Mouse (Mus musculus) brain, adult 2 months (tissue): ENCODE results near the gene Slc25a47.
A peak's percentile ranks its signal among the peaks of the same experiment; 100 is the strongest.
"Not testable (repeated sequence)": the region's sequence is repeated elsewhere in the genome, so short reads cannot be mapped to it uniquely, and the experiment has no call there.

Experiments used
- DNase-seq: peaks from one replicate; pipeline ENCODE4 v3.0.0; 2011; ENCODE audit warnings: low read depth, low spot score

The Slc25a47 gene

DNA sequence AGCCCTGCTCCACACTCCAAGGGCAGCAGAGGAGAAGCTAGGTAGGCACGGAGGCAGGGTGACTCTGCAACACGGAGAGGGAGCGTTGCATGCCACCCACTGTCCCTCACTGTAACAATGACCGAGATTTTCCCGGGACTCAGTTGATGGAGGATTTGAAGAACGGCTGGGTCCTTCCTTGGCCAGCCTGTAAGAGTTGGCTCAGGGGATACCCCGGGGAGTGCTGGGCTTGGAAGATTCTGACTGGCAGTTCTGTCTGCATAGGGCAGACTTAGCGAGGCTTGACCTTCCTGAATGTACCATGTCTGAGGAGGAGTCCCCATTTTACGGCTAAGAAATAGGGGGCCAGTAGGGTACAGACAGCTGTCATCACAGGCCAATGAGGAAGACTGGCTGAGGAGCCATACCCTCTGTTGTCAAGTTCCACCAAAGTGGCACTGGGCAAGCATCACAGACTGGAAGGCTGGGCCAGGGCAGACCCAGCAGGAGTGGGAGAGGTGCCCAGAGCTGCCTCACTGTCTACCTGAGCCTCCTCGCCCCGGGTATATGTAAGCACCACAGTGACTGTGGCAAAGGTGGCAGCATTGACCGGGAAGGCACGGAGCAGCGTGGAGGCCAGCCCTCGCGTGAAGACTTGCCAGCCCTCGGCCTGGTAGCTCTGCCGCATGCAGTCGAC, 9.4 kb upstream of the Slc25a47 start:
- DNase-seq, result peak; percentile 90

- DNase-seq, result peak; percentile 53
These were observed 8.8 kb upstream of the Slc25a47 start for GRCm38 (mm10) chr12:108826958-108827535.

- no peak for DNase-seq
These were observed 8.2 kb upstream of the Slc25a47 start for GRCm38 (mm10) chr12:108827641-108828040.

DNA sequence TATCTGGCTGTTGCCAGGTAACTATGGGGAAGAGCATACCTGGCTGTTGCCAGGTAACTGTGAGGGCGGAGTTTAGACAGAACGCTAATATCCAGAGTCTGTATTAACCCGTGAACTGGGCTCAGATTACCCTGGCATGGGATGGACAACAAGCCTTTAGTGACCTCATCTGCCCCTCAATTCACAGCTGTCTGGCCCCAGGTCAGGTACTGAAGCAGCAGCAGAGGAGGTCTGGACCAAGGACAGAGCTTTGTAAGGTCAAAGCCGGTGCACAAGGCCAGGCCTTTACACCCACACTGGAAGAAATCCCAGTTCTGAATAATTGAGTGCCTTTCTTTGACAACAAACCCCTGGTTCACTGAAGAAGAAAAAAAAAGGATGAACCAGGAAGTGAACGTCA, 6.2 kb upstream of the Slc25a47 start:
- no peak for DNase-seq

DNA sequence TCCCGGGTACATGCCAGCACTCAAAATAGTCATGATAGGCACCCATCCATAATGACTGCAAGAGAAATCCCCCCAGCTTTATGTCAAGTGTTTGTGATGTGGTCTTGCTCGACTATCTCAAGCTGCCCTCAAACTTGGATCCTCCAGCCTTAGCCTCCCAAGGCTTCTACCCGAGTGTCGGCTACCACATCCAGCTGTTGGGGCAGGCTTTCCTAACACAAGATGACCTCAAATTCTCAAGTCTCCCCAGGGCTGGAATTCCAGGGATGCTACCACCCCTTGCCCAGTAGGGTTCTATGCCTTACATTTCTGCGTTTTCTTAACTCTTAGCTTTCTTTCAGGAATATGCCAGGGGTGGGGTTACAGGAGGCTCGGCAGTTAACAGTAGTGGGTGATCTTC, 5.5 kb upstream of the Slc25a47 start:
- no peak for DNase-seq

DNA sequence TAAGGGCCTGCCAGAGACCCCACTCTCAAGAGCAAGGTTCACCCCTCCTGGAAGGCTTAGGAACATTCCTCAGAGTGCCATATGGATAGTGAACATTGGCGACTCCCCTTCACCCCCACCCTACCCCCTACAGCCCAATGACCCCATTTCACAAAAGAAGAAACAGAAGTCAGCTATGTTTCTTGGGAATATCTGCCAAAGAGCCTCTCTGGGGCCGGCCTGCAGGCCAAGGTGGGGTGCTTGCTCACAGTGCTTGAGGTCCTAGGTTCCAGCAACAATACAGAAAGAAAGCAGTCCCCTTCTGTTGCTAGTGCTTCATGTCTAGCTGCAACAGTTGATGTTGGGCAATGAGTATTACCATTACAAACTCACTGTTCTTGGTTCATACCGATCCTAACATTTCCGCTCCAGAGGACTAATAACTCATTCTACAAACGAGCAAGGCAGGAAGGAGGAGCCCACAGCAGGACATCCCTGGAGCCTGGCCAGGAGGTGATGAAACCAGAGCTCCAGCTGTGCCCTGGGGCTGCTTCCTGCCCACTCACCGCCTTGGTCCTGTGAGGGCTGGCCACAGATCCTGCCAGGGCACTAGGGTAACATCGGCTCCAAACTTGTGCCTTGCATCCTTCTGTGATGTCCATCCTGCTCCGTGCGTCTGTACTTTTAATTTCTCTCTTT, 3.7 kb upstream of the Slc25a47 start:
- peak; percentile 74 for DNase-seq

GRCm38 (mm10) chr12:108832851-108833250, 3.0 kb upstream of the Slc25a47 start:
- peak; percentile 94 for DNase-seq

DNA sequence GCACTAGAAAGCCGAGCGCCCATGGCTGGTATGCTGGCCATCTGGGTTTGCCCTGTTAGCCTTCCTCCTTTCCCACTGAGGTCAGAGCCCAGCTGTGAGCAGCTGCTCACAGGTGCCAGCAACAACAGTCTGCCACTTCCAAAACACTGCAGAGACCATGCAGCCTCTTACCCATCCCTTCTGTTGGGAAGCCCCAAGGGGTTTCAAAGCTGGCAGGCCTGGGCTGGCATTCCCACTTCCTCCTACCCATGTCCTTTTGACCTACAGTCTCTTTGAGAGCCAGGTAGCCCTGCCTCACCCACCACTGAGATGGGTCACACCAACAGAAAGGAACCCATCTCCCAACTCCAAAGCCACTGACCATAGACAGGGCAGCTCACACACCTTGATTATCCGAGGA, 2.4 kb upstream of the Slc25a47 start:
- no peak for DNase-seq

GRCm38 (mm10) chr12:108834337-108834736, 1.5 kb upstream of the Slc25a47 start:
- DNase-seq, result no peak

DNA sequence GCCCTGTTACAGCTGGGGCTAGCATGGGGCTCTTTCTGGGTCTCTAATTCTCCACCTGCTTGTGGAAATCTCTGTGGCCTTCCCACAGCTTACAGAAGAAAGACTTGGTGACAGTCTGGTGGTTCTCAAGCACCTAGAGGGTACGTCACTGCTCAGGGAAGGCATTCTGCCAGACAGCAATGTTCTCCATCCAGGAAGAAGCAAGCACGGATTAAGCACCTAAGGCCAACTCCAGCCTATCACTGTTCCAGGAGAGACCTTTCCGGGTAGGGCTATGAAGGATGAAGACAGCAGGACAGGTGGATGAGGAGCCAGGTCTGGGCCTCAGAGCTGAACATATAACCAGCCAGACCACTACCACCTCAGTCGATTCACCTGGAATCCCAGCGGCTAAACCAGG, 1.1 kb upstream of the Slc25a47 start:
- peak; percentile 66 for DNase-seq

GRCm38 (mm10) chr12:108835208-108835839, 522 bp upstream of the Slc25a47 start:
- DNase-seq, result no peak

GRCm38 (mm10) chr12:108836722-108837121, 876 bp downstream of the Slc25a47 start:
- DNase-seq, result no peak

DNA sequence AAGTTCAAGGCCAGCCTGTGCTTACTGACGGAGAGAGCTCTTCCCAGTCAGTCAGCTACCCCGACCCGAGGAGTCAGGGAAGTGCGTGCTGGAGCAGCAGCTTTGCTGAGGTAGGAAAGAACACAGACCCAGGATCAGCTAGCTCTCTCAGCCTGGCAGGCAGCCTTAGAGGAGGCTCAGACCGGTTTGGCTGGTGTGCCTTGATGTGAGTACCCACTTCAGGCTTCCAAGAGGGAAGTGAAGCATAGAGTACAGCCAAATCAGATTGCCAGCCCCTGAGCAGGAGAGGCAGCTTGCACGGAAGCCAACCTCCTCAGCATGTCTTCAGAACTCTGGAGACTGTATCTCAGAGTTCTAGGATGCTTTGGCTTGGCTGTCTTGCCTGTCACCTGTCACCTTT, 5.3 kb downstream of the Slc25a47 start:
- peak; percentile 41 for DNase-seq

DNA sequence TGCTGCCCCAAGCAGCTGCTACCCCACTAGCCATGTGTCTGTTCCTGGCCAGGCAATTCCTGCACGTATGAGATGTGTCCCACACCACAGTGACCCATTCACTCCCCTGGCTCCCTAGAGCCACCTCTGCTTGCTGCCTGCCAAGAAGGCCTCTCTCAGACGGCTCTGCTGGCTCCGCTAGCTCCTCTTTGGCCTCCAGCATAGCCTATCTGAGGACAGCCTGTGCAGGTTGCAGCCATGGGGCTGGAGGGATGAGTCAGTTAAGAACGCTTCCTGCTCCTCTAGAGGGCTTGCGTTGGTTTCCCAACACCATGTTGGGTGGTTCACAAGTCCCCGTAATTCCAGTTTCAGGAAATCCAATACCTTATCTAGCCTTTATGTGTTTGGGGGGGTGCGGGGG, 6.8 kb downstream of the Slc25a47 start:
- DNase-seq, result no peak

DNA sequence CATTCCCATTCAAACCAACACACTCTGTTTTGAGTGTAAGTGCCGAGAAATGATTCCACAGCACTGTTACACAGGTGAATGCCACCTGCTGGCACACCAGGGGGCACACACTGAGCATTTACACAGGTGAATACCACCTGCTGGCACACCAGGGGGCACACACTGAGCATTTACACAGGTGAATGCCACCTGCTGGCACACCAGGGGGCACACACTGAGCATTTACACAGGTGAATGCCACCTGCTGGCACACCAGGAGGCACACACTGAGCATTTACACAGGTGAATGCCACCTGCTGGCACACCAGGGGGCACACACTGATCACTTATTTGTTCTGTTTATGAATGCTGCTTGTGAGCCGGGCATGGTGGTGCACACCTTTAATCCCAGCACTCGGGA, 12.2 kb downstream of the Slc25a47 start:
- not testable (repeated sequence) for DNase-seq

DNA sequence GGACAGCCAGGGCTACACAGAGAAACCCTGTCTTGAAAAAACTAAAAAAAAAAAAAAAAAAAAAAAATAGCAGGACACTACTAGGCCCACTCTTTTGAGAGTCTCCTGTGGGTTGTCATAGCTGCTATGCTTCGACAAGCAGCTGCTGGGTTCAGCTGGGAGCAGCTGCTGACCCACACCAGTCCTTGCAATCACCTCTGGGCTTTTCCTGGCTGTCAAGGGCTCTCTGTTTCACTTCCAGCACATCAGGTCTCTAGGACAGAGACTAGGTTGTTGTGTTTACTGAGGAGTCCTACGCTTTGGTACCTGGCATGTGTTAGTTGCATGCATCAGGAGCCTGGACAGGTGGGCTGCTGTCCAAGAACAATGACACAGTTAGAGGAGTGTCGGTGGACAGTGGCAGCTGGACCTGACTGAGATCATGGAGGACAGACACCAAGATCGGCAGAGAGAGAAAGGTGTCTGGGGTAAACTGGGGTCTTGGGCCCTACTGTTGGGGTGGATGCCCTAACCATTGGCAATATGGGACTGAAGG, 13.7 kb downstream of the Slc25a47 start:
- no peak for DNase-seq

DNA sequence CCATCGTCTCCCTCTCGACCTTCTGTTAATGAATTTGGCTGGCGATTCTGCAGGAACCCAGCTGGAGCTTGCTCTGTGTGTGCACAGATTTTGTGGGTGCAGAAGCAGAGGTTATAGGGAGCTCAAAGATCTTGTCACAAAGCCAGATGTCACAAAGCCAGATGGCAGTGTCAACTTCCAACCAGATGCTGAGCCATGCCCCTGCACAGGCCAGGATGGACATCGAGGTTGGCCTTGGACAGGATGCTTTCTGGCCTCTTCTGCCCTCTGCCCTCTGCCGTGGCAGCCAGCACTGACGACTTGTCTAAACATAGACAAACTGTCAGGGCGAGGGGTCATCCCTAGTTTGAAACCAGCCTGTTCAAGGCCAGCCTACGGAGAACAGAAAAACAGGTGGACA, 14.3 kb downstream of the Slc25a47 start:
- DNase-seq, result no peak

DNA sequence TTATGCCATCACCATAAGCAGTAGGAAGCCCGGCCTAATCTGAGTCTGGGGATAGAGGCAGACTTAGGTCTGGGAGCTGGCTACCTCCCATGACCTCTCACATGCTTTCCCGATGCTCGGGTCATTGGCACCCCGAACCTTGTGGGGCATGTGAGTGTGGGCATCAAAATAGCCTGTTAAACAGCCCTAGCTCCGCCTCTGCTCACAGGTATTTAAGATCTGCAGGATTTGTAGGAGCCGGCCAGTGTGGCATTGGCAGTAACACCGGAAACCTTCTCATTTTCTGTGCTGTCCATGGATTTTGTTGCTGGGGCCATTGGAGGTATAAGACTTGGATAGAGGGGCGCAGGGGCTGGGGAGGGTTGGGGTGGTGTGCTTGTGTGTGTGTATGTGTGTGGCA, 15.0 kb downstream of the Slc25a47 start:
- DNase-seq, result no peak

DNA sequence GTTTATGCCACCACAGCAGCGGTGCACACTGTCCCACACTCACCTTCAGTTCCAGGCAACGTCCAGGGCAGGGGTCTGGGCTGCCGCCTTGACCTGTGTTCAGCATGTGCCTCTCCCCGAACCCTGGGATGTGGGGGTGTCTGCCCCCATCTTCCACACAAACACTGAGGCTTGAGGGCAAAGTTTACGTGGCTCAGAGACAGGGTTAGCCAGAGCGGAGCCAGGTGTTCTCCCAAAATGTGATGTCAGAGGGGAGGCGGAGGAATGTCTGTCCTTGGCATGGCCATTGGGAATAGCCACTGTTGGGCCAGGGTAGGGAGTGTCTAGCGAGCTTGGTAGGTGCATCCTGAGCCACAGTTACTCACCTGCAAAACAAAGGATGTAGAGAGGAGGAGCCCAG, 17.0 kb downstream of the Slc25a47 start:
- no peak for DNase-seq

DNA sequence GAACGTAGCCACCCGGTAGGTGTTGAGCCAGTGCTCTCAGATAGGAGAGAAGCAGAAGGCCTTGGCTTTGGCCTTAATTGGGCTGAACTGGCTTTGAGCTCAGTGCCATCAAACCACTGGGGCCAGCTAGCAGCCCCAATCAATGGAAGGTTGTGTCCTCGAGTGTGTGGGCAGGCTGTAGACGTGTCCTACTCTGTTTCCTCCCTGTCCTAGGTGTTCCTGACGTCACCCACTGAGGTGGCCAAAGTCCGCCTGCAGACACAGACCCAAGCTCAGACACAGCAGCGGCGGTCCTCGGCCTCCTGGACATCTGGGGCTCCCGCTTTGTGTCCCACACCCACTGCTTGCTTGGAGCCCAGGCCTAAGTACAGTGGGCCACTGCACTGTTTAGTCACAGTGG, 19.2 kb downstream of the Slc25a47 start:
- DNase-seq, result no peak

DNA sequence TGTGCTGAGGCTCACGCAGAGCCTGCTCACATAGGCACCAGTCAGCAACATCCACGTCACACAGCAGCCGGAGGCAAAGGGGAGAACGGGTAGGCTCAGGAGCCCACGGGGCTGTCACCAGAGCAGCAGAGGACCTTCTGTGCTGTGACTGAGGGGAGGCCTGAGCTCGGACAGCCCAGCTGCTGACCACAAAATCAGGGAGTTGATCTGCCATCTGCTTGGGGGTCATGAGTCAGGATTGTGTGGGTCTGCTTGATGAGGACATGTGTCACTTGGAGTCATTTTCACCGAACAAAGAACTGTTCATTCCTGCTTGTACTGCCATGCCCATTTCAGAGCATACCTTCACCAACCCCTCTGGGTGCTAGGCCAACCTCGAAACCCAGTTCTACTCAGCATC, 20.3 kb downstream of the Slc25a47 start:
- DNase-seq, result no peak

GRCm38 (mm10) chr12:108857109-108857508, 21.3 kb downstream of the Slc25a47 start:
- DNase-seq, result no peak
